9 mouse cellular contexts compared by ENCODE assay signal in genomic region chr6:112362349-112362958, GRCm38 (mm10). TPM values are rescaled to one million over a fixed set of nuclear protein-coding genes. Genes with fewer than 3 reads are reported as not detected.
A peak's percentile ranks its signal among the peaks of the same experiment; 100 is the strongest.
DNase-seq lines count a peak whose midpoint lies in the region; ATAC-seq and TF ChIP-seq lines count a peak whose summit lies in the region.
"Had no signal": no experiment of that assay in that cellular context is flagged by ENCODE, and none has a peak within 500 bp of the region (broad histone marks: within the 10 kb centered on the region; RNA-seq: fewer than 3 reads in every experiment).

No protein-coding gene starts in this region.

- H3K4me1 ChIP-seq in heart, adult 2 months (ENCODE audit: control insufficient read depth, insufficient read depth, low read length): 0 out of 2 replicates have a peak, but pooled peaks cover 2% of the 10 kb centered on the region
- no peaks in the 10 kb centered on the region for H3K4me1 ChIP-seq in heart, embryonic 10.5 days
- no peaks in the 10 kb centered on the region for H3K4me1 ChIP-seq in intestine, embryonic 16.5 days (ENCODE audit: control insufficient read depth, insufficient read depth, low read length)
- no peaks in the 10 kb centered on the region for H3K4me1 ChIP-seq in midbrain, embryonic 13.5 days (replicated peaks)
- no peaks in the 10 kb centered on the region for H3K4me1 ChIP-seq in stomach, embryonic 14.5 days (ENCODE audit: control insufficient read depth, insufficient read depth, low read length)
- H3K4me1 ChIP-seq: megakaryocyte, embryonic 14.5 days had no signal

- H3K27ac ChIP-seq in heart, adult 2 months: no peak overlapping the region
- H3K27ac ChIP-seq in heart, embryonic 10.5 days: no peak overlapping the region
- no peak overlapping the region for H3K27ac ChIP-seq in intestine, embryonic 16.5 days (ENCODE audit: low read length)
- H3K27ac ChIP-seq in midbrain, embryonic 13.5 days: no peak overlapping the region
- no peak overlapping the region for H3K27ac ChIP-seq in stomach, embryonic 14.5 days (ENCODE audit: low read length)

- no peak overlapping the region for H3K9ac ChIP-seq in heart, adult 2 months (ENCODE audit: low read depth, low read length)
- no peak overlapping the region for H3K9ac ChIP-seq in intestine, embryonic 16.5 days (ENCODE audit: low read depth, low read length)
- H3K9ac ChIP-seq in midbrain, embryonic 13.5 days (replicated peaks): no peak overlapping the region
- no peak overlapping the region for H3K9ac ChIP-seq in stomach, embryonic 14.5 days (replicated peaks; ENCODE audit: low read depth, low read length)

- H3K9me3 ChIP-seq in heart, embryonic 10.5 days: no peaks in the 10 kb centered on the region; the same call in 1 of the 2 replicates
- H3K9me3 ChIP-seq in intestine, embryonic 16.5 days (ENCODE audit: control insufficient read depth, low read length): no peaks in the 10 kb centered on the region
- no peaks in the 10 kb centered on the region for H3K9me3 ChIP-seq in midbrain, embryonic 13.5 days
- H3K9me3 ChIP-seq in stomach, embryonic 14.5 days (ENCODE audit: control insufficient read depth, low read depth, low read length): no peaks in the 10 kb centered on the region

- peak; percentile 59 to 81 for DNase-seq in heart, adult 2 months
- no peak for DNase-seq in heart, embryonic 10.5 days (ENCODE audit: low spot score)
- DNase-seq in cerebellum, adult 8-10 months: peak; percentile 29
- DNase-seq in left cerebral cortex, adult 8-10 months (ENCODE audit: low spot score in 2 of 2): peak; percentile 33 to 51

- no peaks in the 10 kb centered on the region for H3K36me3 ChIP-seq in heart, adult 2 months (ENCODE audit: control insufficient read depth, insufficient read depth, low read length)
- H3K36me3 ChIP-seq in heart, embryonic 10.5 days: no peaks in the 10 kb centered on the region
- no peaks in the 10 kb centered on the region for H3K36me3 ChIP-seq in intestine, embryonic 16.5 days (ENCODE audit: control insufficient read depth, insufficient read depth, low read length)
- no peaks in the 10 kb centered on the region for H3K36me3 ChIP-seq in midbrain, embryonic 13.5 days
- H3K36me3 ChIP-seq in stomach, embryonic 14.5 days (ENCODE audit: control insufficient read depth, insufficient read depth, low read length): no peaks in the 10 kb centered on the region

- H3K79me2 ChIP-seq in heart, adult 2 months (replicated peaks; ENCODE audit: control insufficient read depth, insufficient read depth, low read length): no peaks in the 10 kb centered on the region

- peak; percentile 89 for TF ChIP-seq EP300 in heart, adult 2 months (IDR thresholded peaks at IDR 0.05; ENCODE audit: insufficient read depth, low read depth, low read length)

- no peak overlapping the region for H3K4me3 ChIP-seq in heart, adult 2 months
- H3K4me3 ChIP-seq in heart, embryonic 10.5 days: no peak overlapping the region
- no peak overlapping the region for H3K4me3 ChIP-seq in intestine, embryonic 16.5 days (ENCODE audit: low read length)
- no peak overlapping the region for H3K4me3 ChIP-seq in midbrain, embryonic 13.5 days (replicated peaks)
- no peak overlapping the region for H3K4me3 ChIP-seq in stomach, embryonic 14.5 days (ENCODE audit: low read depth, low read length)
- H3K4me3 ChIP-seq: megakaryocyte, embryonic 14.5 days had no signal

- intact Hi-C loops in heart, adult 2 months (cut with DNase I): loop anchor here (1.0 to 5.0 kb wide), 3 partner anchors 60 to 155 kb away; partner anchors contain the start of gene Lmcd1

- no peak overlapping the region for H3K4me2 ChIP-seq in intestine, embryonic 16.5 days (ENCODE audit: low read depth, low read length)
- H3K4me2 ChIP-seq in midbrain, embryonic 13.5 days (replicated peaks): no peak overlapping the region
- H3K4me2 ChIP-seq in stomach, embryonic 14.5 days (replicated peaks; ENCODE audit: low read depth, low read length): no peak overlapping the region

- WGBS in heart, adult 2 months: 28% methylated on average over 6 of the region's 6 CpGs
- 45% methylated on average over 6 of the region's 6 CpGs for WGBS in heart, embryonic 10.5 days
- 35% methylated on average over 6 of the region's 6 CpGs for WGBS in intestine, embryonic 16.5 days
- WGBS in midbrain, embryonic 13.5 days: 49% methylated on average over 6 of the region's 6 CpGs
- WGBS in stomach, embryonic 14.5 days: 31% methylated on average over 6 of the region's 6 CpGs

- TF ChIP-seq CTCF in heart, adult 2 months (IDR thresholded peaks at IDR 0.05): peak; percentile 95

- peak; percentile 66; the same call in 1 of the 2 replicates for ATAC-seq in frontal cortex, adult (ENCODE audit: low TSS enrichment)
- ATAC-seq in intestine, embryonic 16.5 days: peak; percentile 52; the same call in 1 of the 2 replicates
- peak; percentile 80 for ATAC-seq in midbrain, embryonic 13.5 days
- peak; percentile 49; the same call in 1 of the 2 replicates for ATAC-seq in stomach, embryonic 14.5 days (ENCODE audit: insufficient number of reproducible peaks, insufficient read depth, low FRiP score, low read depth)

- no peaks in the 10 kb centered on the region for H3K27me3 ChIP-seq in heart, adult 2 months (ENCODE audit: control insufficient read depth, insufficient read depth, low read length)
- H3K27me3 ChIP-seq in heart, embryonic 10.5 days (ENCODE audit: insufficient read depth, poor library complexity, severe bottlenecking): no peaks in the 10 kb centered on the region
- H3K27me3 ChIP-seq in intestine, embryonic 16.5 days (replicated peaks; ENCODE audit: control insufficient read depth, insufficient read depth, low read length): no peaks in the 10 kb centered on the region
- no peaks in the 10 kb centered on the region for H3K27me3 ChIP-seq in midbrain, embryonic 13.5 days
- H3K27me3 ChIP-seq in stomach, embryonic 14.5 days (ENCODE audit: control insufficient read depth, insufficient read depth, low read length): no peaks in the 10 kb centered on the region
- H3K27me3 ChIP-seq: megakaryocyte, embryonic 14.5 days had no signal

- TF ChIP-seq POLR2A in heart, adult 2 months (IDR thresholded peaks at IDR 0.05; ENCODE audit: insufficient read depth, low read depth, low read length): no peak

RNA-seq across cellular contexts. Expression of gene Ssu2, which starts 25.4 kb away (rescaled TPM):
- total RNA-seq in heart, adult 2 months (2021): 1 to 10 TPM; 1.2 to 1.4 TPM
- 5.5 and 11.8 TPM in 2 replicates for polyA plus RNA-seq in heart, adult 2 months (2012; rRNA removed)
- 0.18 and 0.49 TPM in 2 replicates for polyA plus RNA-seq in heart, embryonic 10.5 days (2016; fragmentation: Nextera tagmentation; extraction: Ambion mirVana)
- 2.7 and 3.5 TPM in 2 replicates for polyA plus RNA-seq in intestine, embryonic 16.5 days (2015; fragmentation: Nextera tagmentation; extraction: Ambion mirVana)
- total RNA-seq in left cerebral cortex, adult 8-10 months (2022): under 1 TPM in 3 of 4 experiments, not detected in 1; 0.23 to 0.49 (median 0.44) TPM
- polyA plus RNA-seq in midbrain, embryonic 13.5 days (2015; fragmentation: Nextera tagmentation; extraction: Ambion mirVana): 0.23 TPM in 1 of 2 replicates, not detected in the other
- 4.5 and 4.7 TPM in 2 replicates for polyA plus RNA-seq in stomach, embryonic 14.5 days (2014; fragmentation: Nextera tagmentation; extraction: Ambion mirVana)
